Mouse (Mus musculus) heart, postnatal 0 days (tissue): ENCODE results near the gene Gm37240. TPM values are rescaled to one million over a fixed set of nuclear protein-coding genes. Genes with fewer than 3 reads are reported as not detected.

Experiments used
- ATAC-seq: fragments of 200-750 bp; cut with Nextera tagmentation; 2 replicates; pipeline ENCODE4 v1.8.0; 2017; ENCODE audit warnings: low read depth, moderate number of reproducible peaks, moderate library complexity; ENCODE audit not compliant: insufficient read depth
- DNase-seq: peaks from one replicate; pipeline ENCODE4 v3.0.0-alpha.2; 2016; ENCODE audit warnings: low spot score
- H3K27ac ChIP-seq: fragments of 300-500 bp; sonication (generic); 2 replicates; pipeline ENCODE4 v1.5.1; 2014; ENCODE audit warnings: low read depth, mild to moderate bottlenecking
- H3K27me3 ChIP-seq: fragments of 300-500 bp; sonication (generic); 2 replicates; pipeline ENCODE4 v1.6.1; 2014; ENCODE audit warnings: low read length, mixed read lengths; ENCODE audit not compliant: control insufficient read depth, insufficient read depth
- H3K36me3 ChIP-seq: fragments of 300-500 bp; sonication (generic); replicated peaks from 2 replicates; pipeline ENCODE4 v1.6.1; 2014; ENCODE audit warnings: low read length, mixed read lengths; ENCODE audit not compliant: control insufficient read depth, insufficient read depth
- H3K4me1 ChIP-seq: fragments of 300-500 bp; sonication (generic); 2 replicates; pipeline ENCODE4 v1.6.1; 2014; ENCODE audit warnings: antibody characterized with exemption; ENCODE audit not compliant: control insufficient read depth, insufficient read depth
- H3K4me2 ChIP-seq: fragments of 300-500 bp; sonication (generic); 2 replicates; pipeline ENCODE4 v1.6.1; 2014; ENCODE audit warnings: low read depth, mild to moderate bottlenecking, low read length, moderate library complexity
- H3K4me3 ChIP-seq: fragments of 300-500 bp; sonication (generic); 2 replicates; pipeline ENCODE4 v1.5.1; 2014; ENCODE audit warnings: low read depth, low read length
- H3K9ac ChIP-seq: fragments of 300-500 bp; sonication (generic); replicated peaks from 2 replicates; pipeline ENCODE4 v1.6.1; 2014; ENCODE audit warnings: low read depth, low read length, mixed read lengths
- H3K9me3 ChIP-seq: fragments of 300-500 bp; sonication (generic); replicated peaks from 2 replicates; pipeline ENCODE4 v1.6.1; 2016; ENCODE audit warnings: low read length; ENCODE audit not compliant: control insufficient read depth
- CTCF ChIP-seq: IDR thresholded peaks from 2 replicates; pipeline ENCODE4 v1.5.1; 2016; ENCODE audit warnings: antibody characterized with exemption, control low read depth, low read depth
- EP300 ChIP-seq: IDR thresholded peaks from 2 replicates; pipeline ENCODE4 v1.6.1; 2016; ENCODE audit warnings: antibody characterized with exemption, low read depth
- WGBS: fragments of 180-500 bp; shearing (Covaris S2); extraction: QIAGEN DNeasy Blood & Tissue Kit; methylation state at CpG from one replicate; pipeline ENCODE4 v1.1.7; 2014; 5-methylcytosine and 5-hydroxymethylcytosine counted together
- polyA plus RNA-seq: library from polyadenylated mRNA; unstranded; fragments of >200 nt; fragmentation: Nextera tagmentation; extraction: Ambion mirVana; gene quantifications from 2 replicates; pipeline ENCODE4 v1.2.1, GENCODE M21; 2015
- total RNA-seq: library from RNA; depleted of rRNA; stranded (reverse); fragments of >200 nt; gene quantifications from 2 replicates; pipeline ENCODE4 v1.2.3, GENCODE M21; 2014; ENCODE audit warnings: low replicate concordance

The Gm37240 gene
- total and polyA plus RNA-seq, 2 experiments from 2014 or later, result 21.7 to 72.1 TPM

DNA sequence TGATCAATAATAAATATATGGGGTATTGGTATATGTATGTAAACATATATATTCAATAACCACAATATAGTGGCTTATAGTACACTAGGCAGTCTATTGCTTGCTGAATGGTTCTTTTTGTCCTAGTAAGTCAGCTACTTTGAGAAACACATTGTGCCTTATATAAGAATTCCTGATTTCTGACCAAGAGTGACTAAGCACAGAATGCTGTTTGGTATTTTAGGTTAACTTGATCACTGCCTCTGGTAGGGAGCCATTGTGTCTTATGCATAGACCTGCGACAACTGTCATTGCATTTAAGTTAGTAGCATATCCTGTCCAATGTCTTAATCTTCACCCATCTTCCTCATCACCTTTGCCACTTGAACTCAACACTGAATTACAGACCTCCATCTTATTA lies 267.6 kb downstream of the Gm37240 start:
- Histone ChIP-seq H3K4me1 (no peaks in the 10 kb centered on the region), H3K27me3 (no peaks in the 10 kb centered on the region), H3K4me3 (no peak overlapping the region), H3K27ac (no peak overlapping the region), H3K9me3 (no peaks in the 10 kb centered on the region), H3K4me2 (no peak overlapping the region), H3K36me3 (peaks cover 9% of the 10 kb centered on the region; the same call in 1 of the 2 replicates), H3K9ac (no peak overlapping the region)
- TF ChIP-seq CTCF, result no peak
- TF ChIP-seq EP300, result no peak
- DNase-seq (no peak), ATAC-seq (no peak)
- WGBS, result 98% methylated on average over 1 of the region's 1 CpGs

DNA sequence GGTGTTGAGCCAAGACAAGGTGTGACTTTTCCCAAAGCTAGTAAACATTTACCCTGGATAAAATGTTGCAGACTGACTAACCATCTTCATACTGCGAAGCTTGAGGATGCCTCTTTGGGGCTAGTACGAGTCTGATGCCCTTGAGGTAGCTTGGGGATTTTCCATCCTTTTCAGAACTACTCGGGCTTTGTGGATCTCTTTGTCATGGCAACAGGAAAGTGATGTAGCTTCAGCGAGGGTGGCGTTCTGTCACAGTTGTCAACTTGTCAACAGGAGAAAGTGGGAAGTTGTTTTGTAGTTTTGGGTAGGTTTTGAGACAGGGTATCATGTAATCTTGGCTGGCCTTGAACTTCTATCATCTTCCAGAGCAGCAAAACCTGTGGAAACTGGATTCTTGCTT lies 268.0 kb downstream of the Gm37240 start:
- WGBS, result 78% methylated on average over 5 of the region's 5 CpGs
- TF ChIP-seq EP300, result no peak
- no peak for TF ChIP-seq CTCF
- H3K36me3 ChIP-seq, result peaks cover 9% of the 10 kb centered on the region; the same call in 1 of the 2 replicates
- DNase-seq (no peak), ATAC-seq (no peak)
- H3K4me1 ChIP-seq, result no peaks in the 10 kb centered on the region
- no peak overlapping the region for H3K27ac ChIP-seq
- no peak overlapping the region for H3K9ac ChIP-seq
- no peaks in the 10 kb centered on the region for H3K27me3 ChIP-seq
- H3K4me3 ChIP-seq, result no peak overlapping the region
- no peaks in the 10 kb centered on the region for H3K9me3 ChIP-seq
- H3K4me2 ChIP-seq, result no peak overlapping the region

DNA sequence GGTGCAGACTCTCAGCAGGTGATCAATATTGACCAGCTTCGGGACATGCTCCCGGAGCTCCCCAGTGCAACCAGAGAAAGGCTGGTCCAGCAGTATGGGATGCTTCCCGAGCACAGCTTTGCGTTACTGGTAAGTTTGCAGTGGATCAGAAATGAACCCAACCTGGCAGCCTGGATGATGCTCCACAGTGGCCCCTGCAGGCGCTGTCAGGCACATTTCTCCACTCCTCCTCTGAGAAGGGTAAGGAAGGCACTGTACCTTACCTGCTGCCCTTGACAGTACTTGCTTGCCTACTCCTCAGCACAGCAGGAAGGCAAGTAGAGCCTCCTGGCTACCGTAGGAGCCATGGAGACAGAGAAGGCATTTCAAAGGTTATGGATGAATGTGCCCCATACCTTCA lies 268.4 kb downstream of the Gm37240 start:
- H3K36me3 ChIP-seq, result peaks cover 9% of the 10 kb centered on the region; the same call in 1 of the 2 replicates
- H3K9me3 ChIP-seq, result no peaks in the 10 kb centered on the region
- WGBS, result 82% methylated on average over 6 of the region's 6 CpGs
- no peak for ATAC-seq
- no peaks in the 10 kb centered on the region for H3K27me3 ChIP-seq
- no peak for TF ChIP-seq EP300
- peak; percentile 38 for TF ChIP-seq CTCF
- no peak overlapping the region for H3K4me3 ChIP-seq
- no peaks in the 10 kb centered on the region for H3K4me1 ChIP-seq
- H3K9ac ChIP-seq, result no peak overlapping the region
- H3K27ac ChIP-seq, result no peak overlapping the region
- no peak for DNase-seq
- no peak overlapping the region for H3K4me2 ChIP-seq

DNA sequence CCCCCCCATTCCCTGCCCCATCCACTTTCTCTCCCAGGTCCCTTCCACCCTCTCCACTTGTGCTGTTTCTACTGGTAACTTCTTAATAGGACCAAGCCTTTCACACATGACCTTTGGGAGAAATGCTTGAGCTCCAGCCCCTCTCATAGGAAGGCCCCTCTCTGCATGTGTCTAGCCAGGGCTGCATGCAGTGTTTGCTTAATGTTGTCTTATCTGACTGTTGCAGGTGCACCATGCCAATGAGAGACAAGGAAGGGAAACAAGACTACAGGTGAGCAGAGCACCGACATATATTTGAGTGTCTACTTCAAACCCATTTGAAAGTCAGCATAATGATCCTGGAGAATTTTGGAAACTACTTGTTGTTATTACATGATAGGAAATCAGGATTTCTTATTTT lies 270.9 kb downstream of the Gm37240 start:
- H3K36me3 ChIP-seq, result peaks cover 9% of the 10 kb centered on the region

DNA sequence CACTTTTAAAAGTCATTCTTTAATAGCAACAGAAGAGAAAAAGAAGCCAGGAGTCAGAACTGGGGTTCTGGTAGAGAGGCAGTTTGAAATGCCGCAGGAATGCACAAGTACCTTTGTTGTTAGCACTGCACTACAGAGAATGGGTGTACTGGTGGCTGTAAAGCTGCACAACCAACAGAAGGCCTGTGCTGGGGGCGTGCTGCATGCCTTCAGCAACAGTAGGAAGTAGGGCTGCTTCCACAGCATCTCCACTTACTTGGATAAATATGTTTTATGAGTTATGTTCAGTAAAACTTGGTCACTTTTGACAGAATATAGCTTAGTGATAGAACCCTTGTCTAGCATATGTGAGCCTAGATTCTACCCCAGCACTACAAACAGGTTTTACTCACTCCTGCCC lies 279.6 kb downstream of the Gm37240 start:
- TF ChIP-seq EP300 (no peak), CTCF (no peak)
- 90% methylated on average over 2 of the region's 2 CpGs for WGBS
- DNase-seq, result no peak

More for the DNA sequence above, 270.9 kb downstream of the Gm37240 start:
- DNase-seq (no peak), ATAC-seq (no peak)
- 97% methylated on average over 1 of the region's 1 CpGs for WGBS
- no peaks in the 10 kb centered on the region for H3K27me3 ChIP-seq
- H3K4me3 ChIP-seq, result no peak overlapping the region
- no peak overlapping the region for H3K9ac ChIP-seq
- no peak overlapping the region for H3K27ac ChIP-seq
- TF ChIP-seq EP300 (no peak), CTCF (no peak)
- H3K9me3 ChIP-seq, result no peaks in the 10 kb centered on the region
- H3K4me2 ChIP-seq, result no peak overlapping the region
- no peaks in the 10 kb centered on the region for H3K4me1 ChIP-seq

DNA sequence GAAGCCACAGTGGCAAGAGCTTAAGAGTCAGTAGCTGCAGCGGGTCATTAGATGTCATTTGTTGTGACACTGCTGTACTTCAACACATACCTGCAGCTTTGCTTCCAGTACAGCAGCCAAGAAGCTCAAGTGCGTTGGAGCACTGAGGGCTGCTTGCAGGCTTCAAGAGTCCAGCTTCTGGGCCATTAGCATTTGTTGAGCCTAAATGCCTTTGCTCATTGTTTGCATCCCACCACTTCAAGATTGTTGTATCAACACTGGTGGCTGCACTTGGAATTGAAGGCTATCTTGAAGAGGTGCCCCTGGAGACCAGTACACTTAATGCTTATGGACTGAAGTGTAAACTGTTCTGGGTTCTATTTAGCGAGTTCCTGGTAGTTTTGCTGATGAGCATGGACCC lies 280.4 kb downstream of the Gm37240 start:
- DNase-seq, result no peak
- ATAC-seq, result no peak
- Histone ChIP-seq H3K9me3 (no peaks in the 10 kb centered on the region), H3K4me3 (no peak overlapping the region), H3K36me3 (no peaks in the 10 kb centered on the region), H3K27ac (no peak overlapping the region), H3K4me1 (peaks cover 13% of the 10 kb centered on the region), H3K27me3 (no peaks in the 10 kb centered on the region), H3K9ac (no peak overlapping the region), H3K4me2 (no peak overlapping the region)
- 76% methylated on average over 3 of the region's 3 CpGs for WGBS
- TF ChIP-seq CTCF, result no peak
- no peak for TF ChIP-seq EP300

More for the DNA sequence above, 279.6 kb downstream of the Gm37240 start:
- H3K9ac ChIP-seq, result no peak overlapping the region
- peaks cover 11% of the 10 kb centered on the region for H3K4me1 ChIP-seq
- ATAC-seq, result no peak
- H3K27ac ChIP-seq, result no peak overlapping the region
- H3K4me2 ChIP-seq, result no peak overlapping the region
- no peaks in the 10 kb centered on the region for H3K27me3 ChIP-seq
- H3K9me3 ChIP-seq, result no peaks in the 10 kb centered on the region
- no peak overlapping the region for H3K4me3 ChIP-seq
- H3K36me3 ChIP-seq, result no peaks in the 10 kb centered on the region
